Mouse (Mus musculus) common myeloid progenitor, adult 5-6 weeks (primary cell): ENCODE data around the gene Tshz2. TPM values are rescaled to one million over a fixed set of nuclear protein-coding genes. Genes with fewer than 3 reads are reported as not detected.

Experiments used
- ATAC-seq: replicated peaks from 2 replicates; pipeline ENCODE4 v1.8.0; 2016; ENCODE audit warnings: low read depth, mild to moderate bottlenecking, moderate TSS enrichment, inconsistent platforms; ENCODE audit not compliant: poor library complexity, severe bottlenecking
- total RNA-seq: library from RNA; stranded (forward); fragments of 200-1000, 187-1606 nt; gene quantifications from 2 replicates; pipeline ENCODE4 v1.2.3, GENCODE M21; 2017

Tshz2 gene
- total RNA-seq, 1 experiment from 2014 or later, result not detected

DNA sequence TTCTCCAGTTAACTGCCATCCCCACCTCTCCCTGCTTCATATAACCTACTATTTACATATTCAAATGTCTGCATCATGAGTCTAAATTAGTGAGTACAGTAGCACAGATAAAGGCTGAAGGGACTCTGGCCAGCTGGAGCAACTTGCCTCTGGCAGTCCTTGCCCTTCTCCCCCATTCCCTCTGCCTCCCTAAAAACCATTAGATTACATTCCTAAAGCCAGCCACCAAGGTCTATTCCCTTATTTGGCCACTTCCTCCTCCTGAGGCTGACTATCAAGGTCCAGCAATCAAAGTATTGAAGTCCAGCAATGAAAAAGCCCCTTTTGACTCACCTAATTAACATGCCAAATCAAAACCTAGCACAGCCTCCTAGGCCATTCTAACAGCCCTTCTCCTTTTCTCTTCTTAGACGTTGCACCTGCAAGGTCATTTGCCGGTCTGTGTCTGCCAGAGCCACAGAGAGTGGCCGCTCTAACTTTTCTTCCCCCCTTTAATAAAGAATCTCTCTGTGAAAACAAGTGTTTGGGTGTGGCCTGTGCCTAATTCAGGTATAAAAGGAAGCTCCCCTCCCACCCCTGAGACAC lies 286.4 kb downstream of the Tshz2 start:
- no peak for ATAC-seq

DNA sequence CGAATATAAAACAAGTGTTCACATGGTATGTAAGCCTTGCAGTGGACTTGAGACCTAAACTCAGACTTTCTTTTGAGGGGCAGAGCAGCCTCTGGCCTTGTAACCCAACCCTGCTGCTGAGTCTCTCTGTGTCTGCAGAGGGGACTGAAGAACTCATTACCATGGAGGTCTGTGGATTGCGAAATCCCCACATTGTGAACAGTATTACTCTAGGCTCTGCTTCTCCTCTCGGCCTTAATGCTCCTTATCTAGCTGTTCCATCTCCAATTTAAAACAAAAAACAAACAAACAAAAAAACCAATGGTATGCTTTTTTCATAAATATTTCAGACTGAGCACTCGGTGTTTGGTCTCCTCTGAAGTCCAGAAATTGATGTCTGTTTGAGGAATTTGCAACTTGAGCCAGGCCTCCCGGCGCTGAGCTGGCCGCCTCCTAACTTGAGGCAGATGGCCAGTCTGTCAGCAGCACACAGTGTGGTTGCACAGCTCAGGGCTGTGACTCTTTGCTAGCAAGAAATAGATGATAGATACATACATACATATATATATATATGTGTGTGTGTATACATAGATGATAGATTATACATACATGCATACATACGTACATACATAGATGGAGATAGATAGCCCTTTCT lies 291.5 kb downstream of the Tshz2 start:
- no peak for ATAC-seq

- no peak for ATAC-seq
These were observed 292.7 kb downstream of the Tshz2 start for GRCm38 (mm10) chr2:169925466-169925865.

DNA sequence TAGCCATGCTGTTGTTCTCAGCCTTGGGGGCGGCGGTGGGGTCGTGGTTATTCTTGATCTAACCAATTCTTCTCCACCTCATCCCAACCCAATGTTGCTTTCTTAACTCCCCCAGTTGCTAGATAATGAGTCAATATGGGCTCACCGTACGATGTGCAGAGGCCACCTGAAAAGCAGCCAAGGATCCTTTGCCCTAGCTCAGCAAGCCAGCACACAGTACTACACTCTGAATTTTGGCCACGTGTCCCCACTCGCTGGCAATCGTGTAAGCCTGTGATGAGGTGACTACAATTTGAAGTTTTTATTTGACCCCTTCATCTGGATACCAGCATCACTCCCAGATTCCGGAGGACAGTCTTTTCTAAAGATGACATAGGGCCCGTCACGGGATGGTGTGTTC lies 293.2 kb downstream of the Tshz2 start:
- no peak for ATAC-seq

GRCm38 (mm10) chr2:169927401-169927800 lies 294.6 kb downstream of the Tshz2 start:
- no peak for ATAC-seq

DNA sequence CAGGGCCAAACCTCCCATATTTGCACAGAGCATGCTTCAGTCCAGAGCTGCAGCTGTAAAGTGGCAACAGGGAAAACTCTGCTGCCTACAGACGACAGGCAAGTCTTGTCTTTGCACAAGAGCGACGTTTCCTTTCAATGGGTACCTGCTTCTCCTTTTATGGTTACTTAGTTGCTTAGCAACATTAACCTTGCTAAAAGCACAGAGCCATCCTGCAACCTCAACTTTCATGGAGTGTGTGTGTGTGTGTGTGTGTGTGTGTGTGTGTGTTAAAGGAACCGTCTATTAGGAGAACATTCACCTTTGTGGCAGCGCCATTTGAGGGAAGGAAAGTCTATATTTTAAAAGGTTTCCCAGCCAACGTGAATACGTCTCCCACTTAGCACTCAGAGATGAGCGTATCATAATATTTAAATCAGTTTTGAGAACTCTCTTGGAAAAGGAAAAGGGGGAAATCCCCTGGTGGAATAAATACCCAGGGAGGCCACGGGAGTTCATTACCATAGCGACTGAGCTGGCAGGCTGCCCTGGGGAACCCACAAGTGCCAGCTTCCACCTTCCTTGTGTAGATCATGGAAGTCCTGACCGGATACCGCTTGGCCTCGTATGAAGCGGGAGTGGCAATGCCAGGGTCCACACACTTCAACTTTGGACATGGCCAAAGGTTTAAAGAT lies 295.8 kb downstream of the Tshz2 start:
- ATAC-seq, result peak; percentile 45

DNA sequence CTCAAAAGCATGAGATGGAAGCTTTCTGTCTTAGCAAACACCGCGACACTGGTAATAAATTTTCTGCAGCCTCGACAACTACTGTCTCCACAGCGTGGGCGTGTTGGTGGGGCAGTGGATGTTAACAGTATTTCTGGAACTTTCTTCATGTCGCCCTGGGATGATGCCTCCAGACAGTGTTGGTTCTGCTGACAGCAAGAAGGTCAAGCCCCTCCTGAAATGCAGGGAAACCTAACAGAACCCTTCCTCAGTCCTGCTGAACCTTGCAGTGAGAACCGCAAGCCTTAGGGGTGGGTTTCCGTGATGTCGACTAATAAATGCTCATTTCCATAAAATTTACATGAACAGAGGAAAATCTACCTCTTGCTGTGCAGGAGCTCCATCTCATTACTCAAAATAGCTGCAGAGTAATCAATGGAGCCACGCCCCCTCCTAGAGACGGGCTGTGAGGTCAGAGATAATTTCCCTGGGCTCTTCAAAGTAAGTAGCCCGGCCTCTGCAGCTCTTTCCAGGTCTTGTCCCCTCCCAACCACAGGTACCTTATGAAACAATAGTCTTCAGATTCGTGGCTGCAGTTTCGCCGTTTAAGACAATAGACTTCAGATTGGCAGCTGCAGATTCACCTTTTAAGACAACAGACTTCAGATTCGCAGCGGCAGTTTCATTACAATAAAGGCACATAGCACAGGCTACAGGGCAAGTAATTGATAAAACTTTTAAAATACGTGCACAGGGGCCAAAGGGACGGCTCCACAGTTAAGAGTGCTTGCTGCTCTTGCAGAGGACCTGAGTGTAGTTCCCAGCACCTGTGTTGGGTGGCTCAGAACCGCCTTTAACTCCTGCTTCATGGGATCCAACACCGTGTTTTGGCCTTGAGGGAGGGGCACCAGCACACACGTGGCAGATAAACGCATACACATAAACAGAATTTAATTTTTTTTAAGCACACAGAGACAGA lies 297.0 kb downstream of the Tshz2 start:
- peak; percentile 88 for ATAC-seq

DNA sequence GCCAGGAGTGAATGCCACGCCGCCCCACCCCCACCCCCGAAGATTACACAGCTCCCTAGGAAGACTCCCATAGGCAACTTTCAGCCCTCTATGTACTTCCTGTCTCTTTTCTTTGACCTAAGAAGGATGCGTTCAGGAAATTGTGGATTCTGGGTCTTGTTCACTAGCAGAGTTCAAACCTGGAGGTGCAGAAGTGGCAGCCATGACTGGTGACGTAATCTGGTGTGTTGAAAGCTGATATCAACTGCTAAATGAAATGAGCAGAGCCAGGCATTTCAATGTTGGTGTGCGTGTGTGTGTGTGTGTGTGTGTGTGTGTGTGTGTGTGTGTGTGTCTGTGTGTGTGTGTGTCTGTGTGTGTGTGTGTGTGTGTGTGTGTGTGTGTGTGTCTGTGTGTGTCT lies 302.8 kb downstream of the Tshz2 start:
- ATAC-seq, result no peak

DNA sequence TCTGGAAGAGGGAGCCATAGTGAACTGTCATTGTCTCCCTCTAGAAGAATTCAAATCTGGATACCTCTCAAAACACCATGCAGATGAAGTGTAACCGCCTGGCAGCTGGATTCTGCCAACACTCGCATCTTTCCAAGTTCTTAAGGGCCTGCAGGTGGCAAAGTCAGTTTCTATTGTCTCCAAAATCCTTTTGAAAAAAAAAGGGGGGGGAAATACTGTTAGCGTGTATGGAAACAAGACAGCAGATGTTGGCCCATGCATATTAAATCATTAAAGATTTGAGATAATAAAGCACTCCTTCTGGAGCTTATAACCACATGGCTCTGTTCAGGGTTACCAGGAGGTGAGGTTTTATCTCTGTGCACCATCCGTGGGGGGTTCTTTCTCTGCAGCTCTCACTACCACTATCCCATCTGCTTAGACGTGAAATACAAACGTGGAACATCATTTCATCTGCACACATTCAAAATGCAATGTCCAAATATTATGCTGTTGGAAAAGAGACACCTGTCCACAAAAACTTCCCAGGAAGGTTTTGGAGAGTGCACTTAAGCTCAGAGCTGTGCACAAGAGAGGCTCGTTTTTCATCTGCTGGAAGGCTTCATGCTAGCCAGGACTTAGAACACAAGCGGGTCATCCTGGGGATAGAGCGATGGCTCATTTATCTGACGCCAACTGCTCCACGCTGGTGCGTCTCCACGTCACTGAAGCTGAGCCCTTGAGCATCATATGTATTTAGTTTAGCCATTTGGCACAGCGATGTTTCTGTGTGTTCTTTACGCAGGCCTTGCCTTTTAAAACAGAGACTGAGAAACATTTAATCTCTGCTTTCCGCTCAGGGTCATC lies 307.7 kb downstream of the Tshz2 start:
- no peak for ATAC-seq

GRCm38 (mm10) chr2:169943727-169944126 lies 310.9 kb downstream of the Tshz2 start:
- no peak for ATAC-seq

GRCm38 (mm10) chr2:169948139-169948538 lies 315.3 kb downstream of the Tshz2 start:
- ATAC-seq, result no peak

DNA sequence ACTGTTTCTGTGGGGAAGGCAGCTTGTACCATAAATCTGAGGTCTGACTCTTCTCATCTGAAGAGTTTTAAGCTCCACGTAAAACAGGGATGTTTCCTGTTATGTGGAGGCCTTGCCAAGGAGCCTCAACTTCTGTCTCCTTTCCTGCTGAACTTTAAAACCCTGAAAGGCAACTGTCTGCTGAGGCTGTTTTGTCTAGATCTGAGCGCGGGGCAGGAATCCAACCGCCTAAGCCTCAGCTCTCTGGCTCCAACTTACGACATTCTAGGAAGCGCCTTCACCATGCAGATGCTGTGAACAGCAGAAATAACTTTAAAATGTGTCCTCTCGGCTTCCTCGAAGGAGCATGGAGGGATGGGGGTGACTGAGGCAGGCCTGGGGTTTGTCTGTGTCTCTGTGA lies 318.2 kb downstream of the Tshz2 start:
- no peak for ATAC-seq

GRCm38 (mm10) chr2:169952981-169953380 lies 320.2 kb downstream of the Tshz2 start:
- no peak for ATAC-seq

DNA sequence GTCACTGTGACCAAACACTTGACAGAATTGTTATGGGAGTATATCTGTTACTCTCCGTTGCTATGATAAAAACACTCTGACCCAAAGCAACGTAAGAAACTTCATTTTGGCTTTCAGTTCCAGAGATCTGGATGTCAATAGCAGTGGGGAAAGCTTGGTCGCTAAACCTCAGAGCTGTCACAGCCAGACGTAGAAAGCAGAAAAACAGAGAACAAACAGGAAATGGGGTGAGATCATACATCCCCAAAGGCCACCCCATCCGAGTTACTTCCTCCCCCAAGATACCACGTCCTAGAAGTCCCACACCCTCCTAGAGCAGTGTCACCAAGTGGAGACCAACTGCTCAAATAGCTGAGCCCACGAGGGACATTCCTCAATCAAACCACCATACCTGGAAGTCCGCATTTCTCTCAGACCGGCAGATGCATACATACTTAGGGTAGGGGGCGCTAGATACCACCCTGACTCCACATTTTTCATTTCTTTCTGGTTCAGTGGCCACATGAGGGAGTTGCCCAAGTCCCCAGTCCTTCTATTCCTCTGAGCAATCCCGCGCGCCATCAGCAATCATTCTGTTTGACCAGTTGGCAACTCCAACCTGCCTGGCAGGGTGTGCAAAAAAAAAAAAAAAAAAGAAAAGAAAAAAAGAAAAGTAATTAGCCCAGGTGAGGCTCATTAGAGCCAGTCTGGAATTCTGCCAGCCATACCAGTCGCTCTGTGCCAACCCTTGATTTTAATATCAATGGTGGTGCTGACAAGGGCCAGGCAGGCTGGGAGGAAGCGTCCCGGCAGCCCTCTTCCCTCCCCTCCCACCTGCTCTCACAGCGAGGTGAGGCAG lies 326.1 kb downstream of the Tshz2 start:
- ATAC-seq, result 0 out of 2 replicates have a peak, but pooled peaks have one; percentile 15

GRCm38 (mm10) chr2:169961463-169962230 lies 328.8 kb downstream of the Tshz2 start:
- no peak for ATAC-seq

- ATAC-seq, result no peak
These were observed 329.4 kb downstream of the Tshz2 start for GRCm38 (mm10) chr2:169962231-169962600.

DNA sequence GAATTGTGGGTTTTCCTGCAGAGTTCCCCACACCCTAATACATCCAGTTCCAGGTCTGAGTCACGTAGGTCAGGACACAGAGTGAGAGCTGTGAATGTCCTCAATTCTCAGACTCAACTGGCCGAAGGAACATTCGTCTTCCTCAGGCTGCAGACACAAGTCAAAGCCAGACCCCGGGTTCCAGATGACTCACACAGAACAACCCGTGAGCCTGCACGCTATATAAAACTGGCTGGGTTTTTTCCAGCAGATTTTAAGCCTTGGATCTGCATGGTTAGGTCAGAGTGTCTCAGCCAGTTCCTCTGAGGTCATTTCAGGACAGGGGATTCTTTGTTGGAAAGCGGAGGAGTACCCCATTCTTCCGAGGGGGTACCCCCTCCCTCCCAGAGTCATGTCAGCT lies 330.0 kb downstream of the Tshz2 start:
- ATAC-seq, result no peak

DNA sequence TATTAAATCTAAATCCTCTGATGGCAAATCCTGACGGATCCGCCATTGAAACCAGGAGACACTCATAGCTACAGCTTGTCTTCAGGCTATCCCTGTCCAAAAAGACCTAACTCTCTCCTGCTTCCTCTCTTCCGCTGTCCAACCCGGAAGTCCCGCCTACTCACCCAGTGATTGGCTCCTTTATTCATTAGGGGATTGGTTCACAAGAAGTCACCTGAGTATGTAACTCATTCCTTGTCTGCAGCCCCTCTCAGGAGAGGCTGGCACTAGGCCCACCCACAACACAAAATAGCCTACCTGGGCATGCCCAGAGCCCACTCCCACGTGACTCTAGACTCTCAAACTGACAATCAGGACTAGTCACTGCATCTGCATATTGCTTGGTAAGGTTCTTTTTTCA lies 337.7 kb downstream of the Tshz2 start:
- ATAC-seq, result no peak
